Mouse (Mus musculus): ENCODE results near the gene Mst1. TPM values are rescaled to one million over a fixed set of nuclear protein-coding genes. Genes with fewer than 3 reads are reported as not detected.

Mst1 gene
- polyA plus RNA-seq, 1 experiment from 2014 or later: 0.31 TPM

DNA sequence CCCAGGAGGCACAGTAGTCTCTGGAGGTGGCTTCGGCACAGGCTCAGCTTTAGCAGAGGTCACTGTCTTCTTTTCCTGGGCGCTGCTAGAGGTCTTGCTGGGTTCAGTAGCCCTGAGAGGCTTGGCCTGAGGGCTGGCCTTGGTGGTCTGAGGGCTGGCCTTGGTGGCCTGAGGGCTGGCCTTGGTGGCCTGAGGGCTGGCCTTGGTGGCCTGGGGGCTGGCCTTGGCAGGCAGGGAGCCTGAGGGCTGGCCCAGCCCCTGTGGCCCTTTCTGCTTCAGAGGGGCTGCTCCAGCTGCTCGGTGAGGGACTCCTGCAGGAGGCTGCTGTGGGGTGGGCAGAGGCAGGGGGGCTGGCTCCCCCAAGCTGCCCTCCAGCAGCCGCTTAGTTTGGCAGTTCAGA lies 36.9 kb downstream of the Mst1 start:
- Histone ChIP-seq H3K9me3 (replicated peaks; ENCODE audit: control insufficient read depth, low read length) (no peaks in the 10 kb centered on the region), H3K4me2 (ENCODE audit: low read depth, low read length) (no peak overlapping the region), H3K4me1 (ENCODE audit: control insufficient read depth, insufficient read depth, low read length) (no peaks in the 10 kb centered on the region), H3K27ac (replicated peaks; ENCODE audit: low read depth, low read length) (no peak overlapping the region), H3K36me3 (replicated peaks; ENCODE audit: control insufficient read depth, insufficient read depth, low read depth, low read length) (no peaks in the 10 kb centered on the region), H3K27me3 (ENCODE audit: control insufficient read depth, insufficient read depth, low read length) (no peaks in the 10 kb centered on the region; the same call in 1 of the 2 replicates), H3K4me3 (ENCODE audit: low read depth, low read length) (no peak overlapping the region), H3K9ac (replicated peaks; ENCODE audit: low read length) (no peak overlapping the region)
- 43% methylated on average over 4 of the region's 4 CpGs for WGBS
- DNase-seq (ENCODE audit: low spot score) (no peak), ATAC-seq (replicated peaks; ENCODE audit: insufficient number of reproducible peaks, low FRiP score, low TSS enrichment, low read depth) (no peak)

DNA sequence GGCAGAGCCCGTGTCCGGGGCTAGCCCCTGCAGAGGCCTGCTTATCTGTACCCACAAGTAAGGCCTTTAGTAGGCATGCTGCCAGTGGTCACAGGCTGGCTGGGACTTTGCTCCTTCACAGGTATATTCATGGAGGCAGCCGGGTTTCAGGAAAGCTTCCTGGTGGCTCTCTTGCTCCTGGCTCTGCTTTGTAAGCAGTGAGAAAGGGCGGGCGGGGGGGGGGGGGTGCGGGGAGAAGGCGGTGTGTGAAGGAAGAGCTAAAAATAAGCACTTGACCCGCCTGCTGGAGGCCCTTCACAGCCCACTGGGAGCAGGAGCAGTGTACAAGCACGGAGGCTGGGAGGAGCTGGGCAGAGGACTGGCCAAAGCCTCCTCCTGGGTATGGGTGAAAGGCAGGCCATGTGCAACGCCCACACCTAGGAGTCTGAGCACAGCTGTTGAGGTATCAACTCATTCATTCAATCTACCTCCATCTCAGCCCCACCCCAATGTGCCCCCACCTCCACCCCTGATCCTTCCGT lies 39.7 kb downstream of the Mst1 start:
- Histone ChIP-seq H3K27me3 (ENCODE audit: control insufficient read depth, insufficient read depth, low read length) (no peaks in the 10 kb centered on the region; the same call in 1 of the 2 replicates), H3K27ac (replicated peaks; ENCODE audit: low read depth, low read length) (no peak overlapping the region), H3K9me3 (replicated peaks; ENCODE audit: control insufficient read depth, low read length) (no peaks in the 10 kb centered on the region), H3K4me2 (ENCODE audit: low read depth, low read length) (no peak overlapping the region), H3K36me3 (replicated peaks; ENCODE audit: control insufficient read depth, insufficient read depth, low read depth, low read length) (no peaks in the 10 kb centered on the region), H3K4me1 (ENCODE audit: control insufficient read depth, insufficient read depth, low read length) (no peaks in the 10 kb centered on the region), H3K4me3 (ENCODE audit: low read depth, low read length) (no peak overlapping the region), H3K9ac (replicated peaks; ENCODE audit: low read length) (no peak overlapping the region)
- 61% methylated on average over 9 of the region's 11 CpGs for WGBS
- ATAC-seq (replicated peaks; ENCODE audit: insufficient number of reproducible peaks, low FRiP score, low TSS enrichment, low read depth): no peak
- DNase-seq (ENCODE audit: low spot score): no peak

DNA sequence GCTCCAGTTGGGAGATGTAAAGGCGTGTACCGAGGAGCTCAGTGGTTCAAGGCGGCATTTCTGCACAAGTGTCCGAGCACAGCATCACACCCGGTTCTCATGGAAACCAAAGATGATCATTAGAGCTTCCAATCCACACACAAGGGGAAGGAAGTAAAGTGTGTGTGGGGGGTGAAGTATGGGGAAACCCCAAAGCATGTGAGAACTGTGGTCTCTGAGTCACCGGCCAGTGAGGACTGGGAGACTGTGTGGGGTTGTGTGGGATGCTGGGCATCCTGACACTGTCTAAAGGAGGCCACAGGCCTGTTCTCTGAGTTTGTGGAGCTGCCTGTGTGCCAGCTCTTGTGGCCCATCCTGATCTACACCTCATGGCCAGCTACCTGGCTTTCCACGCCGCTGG lies 40.4 kb downstream of the Mst1 start:
- Histone ChIP-seq H3K27ac (replicated peaks; ENCODE audit: low read depth, low read length) (no peak overlapping the region), H3K9ac (replicated peaks; ENCODE audit: low read length) (no peak overlapping the region), H3K27me3 (ENCODE audit: control insufficient read depth, insufficient read depth, low read length) (no peaks in the 10 kb centered on the region; the same call in 1 of the 2 replicates), H3K4me1 (ENCODE audit: control insufficient read depth, insufficient read depth, low read length) (no peaks in the 10 kb centered on the region), H3K9me3 (replicated peaks; ENCODE audit: control insufficient read depth, low read length) (no peaks in the 10 kb centered on the region), H3K4me3 (ENCODE audit: low read depth, low read length) (no peak overlapping the region), H3K4me2 (ENCODE audit: low read depth, low read length) (no peak overlapping the region), H3K36me3 (replicated peaks; ENCODE audit: control insufficient read depth, insufficient read depth, low read depth, low read length) (no peaks in the 10 kb centered on the region)
- 85% methylated on average over 8 of the region's 8 CpGs for WGBS
- ATAC-seq (replicated peaks; ENCODE audit: insufficient number of reproducible peaks, low FRiP score, low TSS enrichment, low read depth) (no peak), DNase-seq (ENCODE audit: low spot score) (no peak)

GRCm38 (mm10) chr9:108121170-108121969 lies 41.1 kb downstream of the Mst1 start:
- ATAC-seq (replicated peaks; ENCODE audit: insufficient number of reproducible peaks, low FRiP score, low TSS enrichment, low read depth) (no peak), DNase-seq (ENCODE audit: low spot score) (no peak)
- Histone ChIP-seq H3K4me2 (ENCODE audit: low read depth, low read length) (no peak overlapping the region), H3K27me3 (ENCODE audit: control insufficient read depth, insufficient read depth, low read length) (no peaks in the 10 kb centered on the region), H3K36me3 (replicated peaks; ENCODE audit: control insufficient read depth, insufficient read depth, low read depth, low read length) (no peaks in the 10 kb centered on the region), H3K4me1 (ENCODE audit: control insufficient read depth, insufficient read depth, low read length) (no peaks in the 10 kb centered on the region), H3K9me3 (replicated peaks; ENCODE audit: control insufficient read depth, low read length) (no peaks in the 10 kb centered on the region), H3K4me3 (ENCODE audit: low read depth, low read length) (no peak overlapping the region), H3K27ac (replicated peaks; ENCODE audit: low read depth, low read length) (no peak overlapping the region), H3K9ac (replicated peaks; ENCODE audit: low read length) (no peak overlapping the region)
- 84% methylated on average over 10 of the region's 10 CpGs for WGBS

GRCm38 (mm10) chr9:108123916-108124315 lies 43.7 kb downstream of the Mst1 start:
- ATAC-seq (replicated peaks; ENCODE audit: insufficient number of reproducible peaks, low FRiP score, low TSS enrichment, low read depth) (no peak), DNase-seq (ENCODE audit: low spot score) (no peak)
- WGBS: 81% methylated on average over 4 of the region's 4 CpGs
- Histone ChIP-seq H3K9ac (replicated peaks; ENCODE audit: low read length) (no peak overlapping the region), H3K27me3 (ENCODE audit: control insufficient read depth, insufficient read depth, low read length) (no peaks in the 10 kb centered on the region), H3K4me2 (ENCODE audit: low read depth, low read length) (no peak overlapping the region), H3K4me3 (ENCODE audit: low read depth, low read length) (no peak overlapping the region), H3K4me1 (ENCODE audit: control insufficient read depth, insufficient read depth, low read length) (no peaks in the 10 kb centered on the region), H3K27ac (replicated peaks; ENCODE audit: low read depth, low read length) (no peak overlapping the region), H3K36me3 (replicated peaks; ENCODE audit: control insufficient read depth, insufficient read depth, low read depth, low read length) (no peaks in the 10 kb centered on the region), H3K9me3 (replicated peaks; ENCODE audit: control insufficient read depth, low read length) (no peaks in the 10 kb centered on the region)

GRCm38 (mm10) chr9:108125731-108126130 lies 45.5 kb downstream of the Mst1 start:
- DNase-seq (ENCODE audit: low spot score): no peak
- no peak overlapping the region for H3K4me2 ChIP-seq (ENCODE audit: low read depth, low read length)
- no peak overlapping the region for H3K4me3 ChIP-seq (ENCODE audit: low read depth, low read length)
- H3K9me3 ChIP-seq (replicated peaks; ENCODE audit: control insufficient read depth, low read length): no peaks in the 10 kb centered on the region
- 88% methylated on average over 8 of the region's 8 CpGs for WGBS
- no peak overlapping the region for H3K9ac ChIP-seq (replicated peaks; ENCODE audit: low read length)
- no peaks in the 10 kb centered on the region for H3K4me1 ChIP-seq (ENCODE audit: control insufficient read depth, insufficient read depth, low read length)
- H3K36me3 ChIP-seq (replicated peaks; ENCODE audit: control insufficient read depth, insufficient read depth, low read depth, low read length): no peaks in the 10 kb centered on the region
- H3K27me3 ChIP-seq (ENCODE audit: control insufficient read depth, insufficient read depth, low read length): no peaks in the 10 kb centered on the region
- H3K27ac ChIP-seq (replicated peaks; ENCODE audit: low read depth, low read length): no peak overlapping the region
- ATAC-seq (replicated peaks; ENCODE audit: insufficient number of reproducible peaks, low FRiP score, low TSS enrichment, low read depth): no peak

DNA sequence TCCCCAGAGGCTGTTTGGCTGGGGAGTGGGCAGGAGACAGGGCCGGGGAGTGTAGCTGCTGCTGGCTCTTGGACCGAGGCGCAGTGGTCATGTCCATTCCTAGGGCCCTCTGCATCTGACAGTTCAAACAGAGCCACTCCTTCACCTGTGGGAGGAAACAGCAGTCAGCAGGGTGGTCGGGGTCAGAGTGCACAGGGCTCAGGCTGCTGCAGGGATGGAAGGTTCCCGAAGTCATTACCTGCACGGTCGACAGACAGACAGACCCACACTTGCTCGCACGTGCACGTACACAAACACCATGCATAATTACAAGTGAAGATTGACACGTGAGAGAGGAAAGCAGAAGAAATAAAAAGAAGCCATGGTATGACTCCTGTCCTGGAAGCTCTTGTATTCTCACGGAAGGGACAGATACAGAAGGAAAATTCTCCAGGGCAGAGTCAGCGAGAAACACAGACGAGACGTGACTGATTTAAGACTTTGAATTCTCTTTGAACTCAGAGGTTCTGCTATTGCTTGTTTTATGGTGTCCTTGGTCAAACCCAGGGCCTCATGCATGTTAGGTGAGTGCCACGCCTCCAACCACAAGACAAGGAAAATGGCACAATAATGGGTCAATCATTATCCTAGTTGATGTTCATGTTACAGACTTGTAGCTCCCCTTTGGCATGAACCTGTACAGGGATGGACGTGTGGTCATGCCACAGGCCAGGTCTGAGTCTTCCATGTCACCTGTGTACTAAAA lies 46.4 kb downstream of the Mst1 start:
- Histone ChIP-seq H3K27me3 (ENCODE audit: control insufficient read depth, insufficient read depth, low read length) (no peaks in the 10 kb centered on the region), H3K4me1 (ENCODE audit: control insufficient read depth, insufficient read depth, low read length) (no peaks in the 10 kb centered on the region), H3K36me3 (replicated peaks; ENCODE audit: control insufficient read depth, insufficient read depth, low read depth, low read length) (no peaks in the 10 kb centered on the region), H3K9ac (replicated peaks; ENCODE audit: low read length) (no peak overlapping the region), H3K27ac (replicated peaks; ENCODE audit: low read depth, low read length) (no peak overlapping the region), H3K4me3 (ENCODE audit: low read depth, low read length) (no peak overlapping the region), H3K9me3 (replicated peaks; ENCODE audit: control insufficient read depth, low read length) (no peaks in the 10 kb centered on the region), H3K4me2 (ENCODE audit: low read depth, low read length) (no peak overlapping the region)
- DNase-seq (ENCODE audit: low spot score): no peak
- WGBS: 84% methylated on average over 17 of the region's 17 CpGs
- no peak for ATAC-seq (replicated peaks; ENCODE audit: insufficient number of reproducible peaks, low FRiP score, low TSS enrichment, low read depth)

DNA sequence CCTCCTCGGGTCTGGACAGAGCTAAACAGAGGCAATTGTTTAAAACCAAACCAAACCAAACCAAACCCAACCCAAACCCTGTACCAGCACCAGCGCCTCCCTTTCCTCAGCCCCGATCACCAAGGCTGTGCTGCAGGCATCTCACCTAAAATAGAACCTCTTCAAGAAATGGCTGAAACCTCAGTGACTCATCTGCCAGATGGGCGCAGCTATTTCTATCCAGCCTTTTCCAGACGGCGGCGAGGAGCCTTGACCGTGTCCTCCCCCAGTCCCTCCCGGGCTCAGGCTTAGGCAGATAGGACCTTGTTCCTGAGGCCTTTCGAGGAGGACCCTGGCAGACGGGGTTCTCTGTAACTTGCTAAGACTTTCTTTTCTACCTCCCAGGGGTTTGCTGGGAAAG lies 48.0 kb downstream of the Mst1 start:
- Histone ChIP-seq H3K27me3 (ENCODE audit: control insufficient read depth, insufficient read depth, low read length) (no peaks in the 10 kb centered on the region), H3K9me3 (replicated peaks; ENCODE audit: control insufficient read depth, low read length) (no peaks in the 10 kb centered on the region), H3K4me3 (ENCODE audit: low read depth, low read length) (no peak overlapping the region), H3K36me3 (replicated peaks; ENCODE audit: control insufficient read depth, insufficient read depth, low read depth, low read length) (no peaks in the 10 kb centered on the region), H3K9ac (replicated peaks; ENCODE audit: low read length) (no peak overlapping the region), H3K27ac (replicated peaks; ENCODE audit: low read depth, low read length) (no peak overlapping the region), H3K4me2 (ENCODE audit: low read depth, low read length) (no peak overlapping the region), H3K4me1 (ENCODE audit: control insufficient read depth, insufficient read depth, low read length) (no peaks in the 10 kb centered on the region)
- DNase-seq (ENCODE audit: low spot score): no peak
- WGBS: 85% methylated on average over 11 of the region's 11 CpGs
- no peak for ATAC-seq (replicated peaks; ENCODE audit: insufficient number of reproducible peaks, low FRiP score, low TSS enrichment, low read depth)

All from embryonic facial prominence, embryonic 11.5 days (tissue).